Mouse (Mus musculus): ENCODE measurements at regions not wholly inside any gene's neighbourhood (a gene's known extent, or its start where the extent isn't known, plus 50 kb on each side); places are given as distances from the start of the nearest gene placed in this dataset.
A peak's percentile ranks its signal among the peaks of the same experiment; 100 is the strongest.

- WGBS = 4% methylated on average over 3 of the region's 3 CpGs
- no peaks in the 10 kb centered on the region for H3K4me1 ChIP-seq
- peak; percentile 63; the same call in 1 of the 2 replicates for ATAC-seq (ENCODE audit: low FRiP score)
Observed at GRCm38 (mm10) chr6:121560852-121561251, 74.3 kb upstream of the A2m start.

GRCm38 (mm10) chr6:121560393-121560793 lies 74.8 kb upstream of the A2m start:
- H3K9ac ChIP-seq (replicated peaks) = no peak overlapping the region
- H3K9me3 ChIP-seq (replicated peaks) = no peaks in the 10 kb centered on the region
- no peaks in the 10 kb centered on the region for H3K4me1 ChIP-seq
- H3K36me3 ChIP-seq = no peaks in the 10 kb centered on the region
- no peak overlapping the region for H3K4me3 ChIP-seq (replicated peaks)
- H3K27ac ChIP-seq (replicated peaks) = no peak overlapping the region
- no peak for ATAC-seq (ENCODE audit: low FRiP score)
- H3K4me2 ChIP-seq = no peak overlapping the region
- WGBS = 14% methylated on average over 1 of the region's 1 CpGs
- H3K27me3 ChIP-seq (replicated peaks) = no peaks in the 10 kb centered on the region

More at GRCm38 (mm10) chr6:121560852-121561251, 74.3 kb upstream of the A2m start:
- H3K9me3 ChIP-seq (replicated peaks) = no peaks in the 10 kb centered on the region
- H3K27ac ChIP-seq (replicated peaks) = no peak overlapping the region
- H3K36me3 ChIP-seq = no peaks in the 10 kb centered on the region
- H3K4me2 ChIP-seq = no peak overlapping the region
- H3K9ac ChIP-seq (replicated peaks) = no peak overlapping the region
- H3K27me3 ChIP-seq (replicated peaks) = no peaks in the 10 kb centered on the region
- no peak overlapping the region for H3K4me3 ChIP-seq (replicated peaks)

GRCm38 (mm10) chr6:121556481-121556880 lies 78.7 kb upstream of the A2m start:
- Histone ChIP-seq H3K9me3 (replicated peaks) (no peaks in the 10 kb centered on the region), H3K27ac (replicated peaks) (no peak overlapping the region), H3K27me3 (replicated peaks) (no peaks in the 10 kb centered on the region), H3K9ac (replicated peaks) (no peak overlapping the region), H3K4me1 (0 out of 2 replicates have a peak, but pooled peaks cover 3% of the 10 kb centered on the region), H3K4me2 (no peak overlapping the region), H3K4me3 (replicated peaks) (no peak overlapping the region), H3K36me3 (no peaks in the 10 kb centered on the region)
- WGBS = 2% methylated on average over 3 of the region's 3 CpGs
- no peak for ATAC-seq (ENCODE audit: low FRiP score)

- Histone ChIP-seq H3K36me3 (no peaks in the 10 kb centered on the region), H3K4me2 (no peak overlapping the region), H3K4me3 (replicated peaks) (no peak overlapping the region), H3K27ac (replicated peaks) (peak overlapping the region; percentile 37; the same call in 1 of the 2 replicates), H3K9ac (replicated peaks) (no peak overlapping the region), H3K9me3 (replicated peaks) (no peaks in the 10 kb centered on the region), H3K4me1 (0 out of 2 replicates have a peak, but pooled peaks cover 3% of the 10 kb centered on the region), H3K27me3 (replicated peaks) (no peaks in the 10 kb centered on the region)
- ATAC-seq (ENCODE audit: low FRiP score) = peak; percentile 85
- 51% methylated on average over 2 of the region's 2 CpGs for WGBS
Observed at GRCm38 (mm10) chr6:121553501-121554132, 80.1 kb upstream of the Iqsec3 start.

GRCm38 (mm10) chr6:121533521-121533920 lies 60.0 kb upstream of the Iqsec3 start:
- Histone ChIP-seq H3K9me3 (replicated peaks) (no peaks in the 10 kb centered on the region), H3K27ac (replicated peaks) (no peak overlapping the region), H3K36me3 (no peaks in the 10 kb centered on the region), H3K4me3 (replicated peaks) (no peak overlapping the region), H3K9ac (replicated peaks) (no peak overlapping the region), H3K4me1 (no peaks in the 10 kb centered on the region), H3K27me3 (replicated peaks) (no peaks in the 10 kb centered on the region), H3K4me2 (no peak overlapping the region)
- no peak for ATAC-seq (ENCODE audit: low FRiP score)
- 76% methylated on average over 7 of the region's 7 CpGs for WGBS

- Histone ChIP-seq H3K9ac (replicated peaks) (no peak overlapping the region), H3K4me1 (no peaks in the 10 kb centered on the region), H3K27ac (replicated peaks) (no peak overlapping the region), H3K27me3 (replicated peaks) (no peaks in the 10 kb centered on the region), H3K36me3 (no peaks in the 10 kb centered on the region), H3K4me3 (replicated peaks) (no peak overlapping the region), H3K9me3 (replicated peaks) (no peaks in the 10 kb centered on the region), H3K4me2 (no peak overlapping the region)
- 4% methylated on average over 3 of the region's 3 CpGs for WGBS
- peak; percentile 87 for ATAC-seq (ENCODE audit: low FRiP score)
Observed at GRCm38 (mm10) chr6:121532926-121533325, 59.4 kb upstream of the Iqsec3 start.

- Histone ChIP-seq H3K9me3 (replicated peaks) (no peaks in the 10 kb centered on the region), H3K4me1 (no peaks in the 10 kb centered on the region), H3K36me3 (no peaks in the 10 kb centered on the region), H3K27ac (replicated peaks) (no peak overlapping the region), H3K9ac (replicated peaks) (no peak overlapping the region), H3K27me3 (replicated peaks) (no peaks in the 10 kb centered on the region), H3K4me3 (replicated peaks) (no peak overlapping the region), H3K4me2 (no peak overlapping the region)
- 55% methylated on average over 13 of the region's 13 CpGs for WGBS
- ATAC-seq (ENCODE audit: low FRiP score) = 0 out of 2 replicates have a peak, but pooled peaks have one; percentile 59
Observed at GRCm38 (mm10) chr6:121531825-121532389, 58.4 kb upstream of the Iqsec3 start.

- Histone ChIP-seq H3K27me3 (replicated peaks) (no peaks in the 10 kb centered on the region), H3K9ac (replicated peaks) (no peak overlapping the region), H3K9me3 (replicated peaks) (no peaks in the 10 kb centered on the region), H3K4me3 (replicated peaks) (no peak overlapping the region), H3K4me1 (peaks cover 7% of the 10 kb centered on the region; the same call in 1 of the 2 replicates), H3K36me3 (no peaks in the 10 kb centered on the region), H3K27ac (replicated peaks) (no peak overlapping the region), H3K4me2 (no peak overlapping the region)
- ATAC-seq (ENCODE audit: low FRiP score) = no peak
- WGBS = 93% methylated on average over 4 of the region's 4 CpGs
Observed at GRCm38 (mm10) chr6:121527281-121527680, 53.8 kb upstream of the Iqsec3 start.

GRCm38 (mm10) chr6:121526121-121526520 lies 52.6 kb upstream of the Iqsec3 start:
- no peak overlapping the region for H3K9ac ChIP-seq (replicated peaks)
- H3K4me2 ChIP-seq = no peak overlapping the region
- no peaks in the 10 kb centered on the region for H3K9me3 ChIP-seq (replicated peaks)
- no peaks in the 10 kb centered on the region for H3K36me3 ChIP-seq
- H3K27ac ChIP-seq (replicated peaks) = no peak overlapping the region
- no peaks in the 10 kb centered on the region for H3K27me3 ChIP-seq (replicated peaks)
- peaks cover 7% of the 10 kb centered on the region; the same call in 1 of the 2 replicates for H3K4me1 ChIP-seq
- 80% methylated on average over 2 of the region's 2 CpGs for WGBS
- H3K4me3 ChIP-seq (replicated peaks) = no peak overlapping the region
- ATAC-seq (ENCODE audit: low FRiP score) = no peak

GRCm38 (mm10) chr6:121524613-121524970 lies 51.1 kb upstream of the Iqsec3 start:
- WGBS = 11% methylated on average over 3 of the region's 3 CpGs

GRCm38 (mm10) chr6:121523882-121524612 lies 50.6 kb upstream of the Iqsec3 start:
- Histone ChIP-seq H3K36me3 (no peaks in the 10 kb centered on the region), H3K9me3 (replicated peaks) (no peaks in the 10 kb centered on the region), H3K4me1 (peaks cover 7% of the 10 kb centered on the region; the same call in 1 of the 2 replicates), H3K9ac (replicated peaks) (no peak overlapping the region), H3K27ac (replicated peaks) (no peak overlapping the region), H3K4me2 (no peak overlapping the region), H3K27me3 (replicated peaks) (no peaks in the 10 kb centered on the region), H3K4me3 (replicated peaks) (no peak overlapping the region)
- WGBS = 60% methylated on average over 11 of the region's 11 CpGs
- ATAC-seq (ENCODE audit: low FRiP score) = 0 out of 2 replicates have a peak, but pooled peaks have one; percentile 28

More at GRCm38 (mm10) chr6:121524613-121524970, 51.1 kb upstream of the Iqsec3 start:
- H3K27ac ChIP-seq (replicated peaks) = no peak overlapping the region
- no peak overlapping the region for H3K9ac ChIP-seq (replicated peaks)
- H3K27me3 ChIP-seq (replicated peaks) = no peaks in the 10 kb centered on the region
- no peak overlapping the region for H3K4me2 ChIP-seq
- H3K4me3 ChIP-seq (replicated peaks) = no peak overlapping the region
- no peak for ATAC-seq (ENCODE audit: low FRiP score)
- H3K9me3 ChIP-seq (replicated peaks) = no peaks in the 10 kb centered on the region
- H3K36me3 ChIP-seq = no peaks in the 10 kb centered on the region
- peaks cover 7% of the 10 kb centered on the region; the same call in 1 of the 2 replicates for H3K4me1 ChIP-seq

Data from neural tube, embryonic 15.5 days (tissue).